In the genomic region with DNA sequence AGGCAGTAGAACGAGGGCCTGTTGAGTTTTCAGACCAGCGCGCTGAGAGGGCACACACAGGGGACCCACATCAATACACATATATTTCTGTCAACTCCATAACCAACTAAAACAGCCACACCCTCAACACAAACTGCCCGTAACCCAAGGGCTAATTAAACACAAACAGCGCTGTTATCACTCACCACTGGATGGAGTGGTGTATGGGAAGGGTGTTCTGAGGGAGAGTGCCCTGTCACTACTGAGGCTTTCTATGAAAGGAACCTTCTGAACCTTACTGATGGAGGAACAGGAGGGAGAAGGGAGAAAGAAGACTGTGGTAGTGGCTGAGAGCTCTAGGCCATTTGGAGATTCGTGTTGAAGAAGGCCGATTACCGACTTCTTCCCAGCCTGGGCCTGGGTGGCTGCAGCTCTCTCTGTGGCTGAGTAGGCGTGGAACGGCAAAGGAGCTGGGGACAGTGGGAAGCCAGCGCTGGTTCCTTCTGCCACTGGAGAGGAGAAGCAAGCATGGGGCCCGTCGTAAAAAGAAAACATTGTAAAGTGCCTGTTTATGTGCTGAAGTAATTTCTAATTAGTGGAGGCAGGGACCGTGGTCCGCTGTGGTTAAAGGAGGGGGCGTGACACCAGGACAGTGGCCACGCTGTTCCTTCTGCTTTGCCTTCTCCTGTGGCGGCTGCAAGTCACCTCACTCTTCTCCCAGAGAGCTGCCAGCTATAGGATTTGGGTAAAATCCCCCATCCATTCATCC, we compare ENCODE assay signal across 12 mouse cellular contexts.
DNase-seq lines count a peak whose midpoint lies in the region; ATAC-seq and TF ChIP-seq lines count a peak whose summit lies in the region.
"Had no signal": no experiment of that assay in that cellular context is flagged by ENCODE, and none has a peak within 500 bp of the region (broad histone marks: within the 10 kb centered on the region; RNA-seq: fewer than 3 reads in every experiment).

No protein-coding gene starts in this region.

- peak overlapping the region; percentile 51 for H3K4me2 ChIP-seq in heart, embryonic 15.5 days
- H3K4me2 ChIP-seq in forebrain, embryonic 16.5 days (ENCODE audit: low read length): peak overlapping the region; percentile 39
- H3K4me2 ChIP-seq in midbrain, embryonic 11.5 days: peak overlapping the region; percentile 6; the same call in 1 of the 2 replicates

- TF ChIP-seq POLR2A in brain, embryonic 14.5 days (IDR thresholded peaks at IDR 0.05; ENCODE audit: borderline replicate concordance, extremely low read depth, insufficient read depth, insufficient read length, poor library complexity, severe bottlenecking): no peak

- 32% methylated on average over 18 of the region's 18 CpGs for WGBS in heart, embryonic 15.5 days
- WGBS in forebrain, embryonic 16.5 days: 21% methylated on average over 18 of the region's 18 CpGs
- WGBS in midbrain, embryonic 11.5 days: 38% methylated on average over 18 of the region's 18 CpGs

- H3K27me3 ChIP-seq in heart, embryonic 15.5 days: no peaks in the 10 kb centered on the region
- H3K27me3 ChIP-seq in forebrain, embryonic 16.5 days (replicated peaks; ENCODE audit: control insufficient read depth, insufficient read depth, low read length): no peaks in the 10 kb centered on the region
- H3K27me3 ChIP-seq in midbrain, embryonic 11.5 days (ENCODE audit: control insufficient read depth, insufficient read depth, low read length): no peaks in the 10 kb centered on the region

- H3K9ac ChIP-seq in heart, embryonic 15.5 days: peak overlapping the region; percentile 1; the same call in 1 of the 2 replicates
- H3K9ac ChIP-seq in forebrain, embryonic 16.5 days (replicated peaks; ENCODE audit: low read depth, low read length): no peak overlapping the region
- H3K9ac ChIP-seq in midbrain, embryonic 11.5 days (ENCODE audit: low read length): no peak overlapping the region
- H3K9ac ChIP-seq: liver, postnatal 0 days had no signal

- no peaks in the 10 kb centered on the region for H3K36me3 ChIP-seq in heart, embryonic 15.5 days
- H3K36me3 ChIP-seq in forebrain, embryonic 16.5 days (ENCODE audit: control insufficient read depth, insufficient read depth): no peaks in the 10 kb centered on the region
- H3K36me3 ChIP-seq in midbrain, embryonic 11.5 days (ENCODE audit: control insufficient read depth, insufficient read depth, low read length): no peaks in the 10 kb centered on the region

- TF ChIP-seq CTCF in brain, embryonic 14.5 days (IDR thresholded peaks at IDR 0.05; ENCODE audit: borderline replicate concordance, extremely low read depth, insufficient read depth, insufficient read length): no peak

- no peak for DNase-seq in heart, postnatal 4 days
- DNase-seq in brain, embryonic 14.5 days (ENCODE audit: low read depth): peak; percentile 54
- DNase-seq in midbrain, embryonic 11.5 days (ENCODE audit: low spot score, missing footprints): peak; percentile 88
- no peak for DNase-seq in ovary, postnatal 14 days (ENCODE audit: low spot score)
- DNase-seq in thymus, postnatal 10 days (ENCODE audit: low spot score in 2 of 2): no peak
- no peak for DNase-seq in thymus, postnatal 14 days
- DNase-seq: adrenal gland, adult 8-10 months; liver, postnatal 0 days; right cerebral cortex, postnatal 14 days had no signal

- no peak for ATAC-seq in heart, embryonic 15.5 days (replicated peaks; ENCODE audit: insufficient number of reproducible peaks, insufficient read depth, low FRiP score, low read depth)
- ATAC-seq in forebrain, embryonic 16.5 days: peak; percentile 43
- ATAC-seq in midbrain, embryonic 11.5 days (ENCODE audit: low FRiP score): peak; percentile 54; the same call in 1 of the 2 replicates
- ATAC-seq: inflammation-experienced regulatory T-cells, adult 6 months; liver, postnatal 0 days had no signal

- H3K4me3 ChIP-seq in heart, embryonic 15.5 days: 0 out of 2 replicates have a peak overlapping the region, but pooled peaks have one; percentile 17
- no peak overlapping the region for H3K4me3 ChIP-seq in forebrain, embryonic 16.5 days (replicated peaks; ENCODE audit: low read length)
- H3K4me3 ChIP-seq in midbrain, embryonic 11.5 days (ENCODE audit: low read depth, low read length): no peak overlapping the region

- no peaks in the 10 kb centered on the region for H3K9me3 ChIP-seq in heart, embryonic 15.5 days (replicated peaks)
- no peaks in the 10 kb centered on the region for H3K9me3 ChIP-seq in forebrain, embryonic 16.5 days (ENCODE audit: control insufficient read depth, low read length)
- no peaks in the 10 kb centered on the region for H3K9me3 ChIP-seq in midbrain, embryonic 11.5 days (ENCODE audit: control insufficient read depth, low read length)

- peaks cover 24% of the 10 kb centered on the region for H3K4me1 ChIP-seq in heart, embryonic 15.5 days (replicated peaks)
- 0 out of 2 replicates have a peak, but pooled peaks cover 9% of the 10 kb centered on the region for H3K4me1 ChIP-seq in forebrain, embryonic 16.5 days (replicated peaks; ENCODE audit: control insufficient read depth, insufficient read depth, low read length)
- H3K4me1 ChIP-seq in midbrain, embryonic 11.5 days (ENCODE audit: control insufficient read depth, insufficient read depth, low read length): 0 out of 2 replicates have a peak, but pooled peaks cover 5% of the 10 kb centered on the region

- no peak overlapping the region for H3K27ac ChIP-seq in heart, embryonic 15.5 days
- no peak overlapping the region for H3K27ac ChIP-seq in forebrain, embryonic 16.5 days (ENCODE audit: low read length)
- H3K27ac ChIP-seq in midbrain, embryonic 11.5 days (ENCODE audit: low read depth, low read length): no peak overlapping the region

Comparison
In these comparisons a context has a peak if more than half of its experiments do, and no peak if none do; other contexts are left out.
1. DNase-seq: peak in brain, embryonic 14.5 days (single experiment) and midbrain, embryonic 11.5 days (single experiment); none in heart, postnatal 4 days (single experiment), ovary, postnatal 14 days (single experiment), thymus, postnatal 10 days (0 of 2) and thymus, postnatal 14 days (single experiment).
2. Peak in every context shown above with its lines, with median percentiles within 50 percentile points of each other: H3K4me2 ChIP-seq.